Comparison of ENCODE assay signal across 37 mouse cellular contexts in genomic region chr2:118725511-118725910, GRCm38 (mm10). TPM values are rescaled to one million over a fixed set of nuclear protein-coding genes. Genes with fewer than 3 reads are reported as not detected.
DNase-seq lines count a peak whose midpoint lies in the region; ATAC-seq lines count a peak whose summit lies in the region.
"Had no signal": no experiment of that assay in that cellular context is flagged by ENCODE, and none has a peak within 500 bp of the region (broad histone marks: within the 10 kb centered on the region; RNA-seq: fewer than 3 reads in every experiment).

No protein-coding gene starts in this region.

- no peak overlapping the region for H3K4me2 ChIP-seq in kidney, embryonic 16.5 days (replicated peaks; ENCODE audit: low read depth, low read length)
- H3K4me2 ChIP-seq: heart, embryonic 13.5 days; limb, embryonic 12.5 days; liver, embryonic 12.5 days; midbrain, embryonic 15.5 days; neural tube, embryonic 15.5 days had no signal

- no peak overlapping the region for H3K4me3 ChIP-seq in kidney, embryonic 16.5 days (ENCODE audit: low read length)
- H3K4me3 ChIP-seq: erythroblast, embryonic 14.5 days; heart, embryonic 13.5 days; left cerebral cortex, adult 2 months; limb, embryonic 12.5 days; liver, embryonic 12.5 days; midbrain, embryonic 15.5 days; neural tube, embryonic 15.5 days had no signal

- no peak overlapping the region for H3K9ac ChIP-seq in kidney, embryonic 16.5 days (replicated peaks; ENCODE audit: low read length)
- H3K9ac ChIP-seq: forebrain, postnatal 0 days; heart, embryonic 13.5 days; limb, embryonic 12.5 days; liver, embryonic 12.5 days; liver, postnatal 0 days; midbrain, embryonic 15.5 days; neural tube, embryonic 15.5 days had no signal

- peaks cover 28% of the 10 kb centered on the region for H3K4me1 ChIP-seq in kidney, embryonic 16.5 days (ENCODE audit: insufficient read depth, low read length)

- no peak for ATAC-seq in kidney, embryonic 16.5 days (ENCODE audit: low FRiP score, low TSS enrichment)
- ATAC-seq: forebrain, postnatal 0 days; hindbrain, embryonic 16.5 days; liver, embryonic 12.5 days; liver, postnatal 0 days; midbrain, embryonic 15.5 days had no signal

- intact Hi-C loops in heart, postnatal 10 days (cut with DNase I): no loop called here

- H3K9me3 ChIP-seq in kidney, embryonic 16.5 days (ENCODE audit: low read length): no peaks in the 10 kb centered on the region
- H3K9me3 ChIP-seq: heart, embryonic 13.5 days; limb, embryonic 12.5 days; liver, embryonic 12.5 days; midbrain, embryonic 15.5 days; neural tube, embryonic 15.5 days had no signal

- H3K27me3 ChIP-seq in kidney, embryonic 16.5 days (ENCODE audit: insufficient read depth, low read length): no peaks in the 10 kb centered on the region
- H3K27me3 ChIP-seq: CH12.LX; midbrain, embryonic 15.5 days had no signal

- peak; percentile 67 for DNase-seq in kidney, adult 9 months
- DNase-seq in ovary, adult 18-20 months (ENCODE audit: low spot score): peak; percentile 50
- DNase-seq in ovary, postnatal 14 days (ENCODE audit: low spot score): no peak
- DNase-seq in adrenal gland, adult 8-10 months: peak; percentile 76
- peak; percentile 72 to 74 for DNase-seq in adrenal gland, postnatal 36 days
- no peak for DNase-seq in heart, postnatal 10 days
- DNase-seq: cerebellum, adult 11-12 months; cerebellum, adult 9-11 months; forebrain, postnatal 0 days; gastrocnemius, postnatal 10 days; heart, postnatal 14 days; liver, postnatal 0 days; lung, postnatal 36 days; thymus, postnatal 4 days had no signal

- H3K27ac ChIP-seq in kidney, embryonic 16.5 days (ENCODE audit: low read length): no peak overlapping the region
- H3K27ac ChIP-seq: heart, embryonic 13.5 days; kidney, postnatal 0 days; left cerebral cortex, adult 2 months; limb, embryonic 12.5 days; liver, embryonic 12.5 days; midbrain, embryonic 15.5 days; neural tube, embryonic 15.5 days had no signal

- 72% methylated on average over 4 of the region's 4 CpGs for WGBS in kidney, embryonic 16.5 days

- no peaks in the 10 kb centered on the region for H3K36me3 ChIP-seq in kidney, embryonic 16.5 days (ENCODE audit: insufficient read depth, low read length)
- H3K36me3 ChIP-seq: heart, embryonic 13.5 days; limb, embryonic 12.5 days; liver, embryonic 12.5 days; midbrain, embryonic 15.5 days; neural tube, embryonic 15.5 days had no signal

RNA-seq across cellular contexts. Expression of gene Plcb2, which starts 2.7 kb away (rescaled TPM):
- 1.4 and 1.7 TPM in 2 replicates for polyA plus RNA-seq in kidney, embryonic 16.5 days (2015; fragmentation: Nextera tagmentation; extraction: Ambion mirVana)
- total RNA-seq in adrenal gland, adult 8-10 months (2022): 1 to 10 TPM; 2.0 to 4.1 (median 3.0) TPM
- 1 to 10 TPM; 1.4 to 1.7 TPM for total RNA-seq in adrenal gland, postnatal 36 days (2021)
- total RNA-seq in heart, postnatal 10 days (2021): 1 to 10 TPM; 1.9 to 2.4 TPM
- polyA plus RNA-seq: C2C12 had no signal

RNA-seq across cellular contexts. Expression of gene Inafm2, which starts 20.0 kb away (rescaled TPM):
- 15.2 and 16.3 TPM in 2 replicates for polyA plus RNA-seq in kidney, embryonic 16.5 days (2015; fragmentation: Nextera tagmentation; extraction: Ambion mirVana)
- 10 to 100 TPM; 36.3 to 48.6 (median 39.9) TPM for total RNA-seq in adrenal gland, adult 8-10 months (2022)
- 10 to 100 TPM; 35.5 to 40.5 TPM for total RNA-seq in adrenal gland, postnatal 36 days (2021)
- total RNA-seq in heart, postnatal 10 days (2021): 10 to 100 TPM; 27.4 to 37.4 TPM

RNA-seq across cellular contexts. Expression of gene Ankrd63, which starts 21.7 kb away (rescaled TPM):
- 0.25 and 0.30 TPM in 2 replicates for polyA plus RNA-seq in kidney, embryonic 16.5 days (2015; fragmentation: Nextera tagmentation; extraction: Ambion mirVana)
- total RNA-seq in adrenal gland, adult 8-10 months (2022): under 1 TPM; 0.11 to 0.84 (median 0.36) TPM
- under 1 TPM; 0.10 to 0.30 TPM for total RNA-seq in adrenal gland, postnatal 36 days (2021)
- 1 to 10 TPM in 1 of 2 experiments, under 1 TPM in 1; 0.64 to 1.7 TPM for total RNA-seq in heart, postnatal 10 days (2021)
- total RNA-seq: CH12.LX, ES-E14 had no signal
- polyA plus RNA-seq: erythroblast, embryonic 14.5 days; forebrain, embryonic 11.5 days; hindbrain, embryonic 11.5 days; limb, embryonic 12.5 days; midbrain, embryonic 15.5 days; neural tube, embryonic 15.5 days; stomach, embryonic 14.5 days; thymus, postnatal 0 days had no signal

RNA-seq across cellular contexts. Expression of gene Ccdc9b, which starts 37.0 kb away (rescaled TPM):
- polyA plus RNA-seq in kidney, embryonic 16.5 days (2015; fragmentation: Nextera tagmentation; extraction: Ambion mirVana): 1.3 and 1.4 TPM in 2 replicates
- total RNA-seq in adrenal gland, adult 8-10 months (2022): 10 to 100 TPM in 2 of 4 experiments, 1 to 10 TPM in 2; 5.3 to 18.8 (median 11.2) TPM
- 1 to 10 TPM; 4.8 to 5.6 TPM for total RNA-seq in adrenal gland, postnatal 36 days (2021)
- 1 to 10 TPM; 8.4 to 9.9 TPM for total RNA-seq in heart, postnatal 10 days (2021)
- total RNA-seq: CH12.LX had no signal
- polyA plus RNA-seq: erythroblast, embryonic 14.5 days had no signal

RNA-seq across cellular contexts. Expression of gene Phgr1, which starts 47.1 kb away (rescaled TPM):
- polyA plus RNA-seq in kidney, embryonic 16.5 days (2015; fragmentation: Nextera tagmentation; extraction: Ambion mirVana): not detected in 2 replicates
- not detected for total RNA-seq in adrenal gland, adult 8-10 months (2022)
- not detected for total RNA-seq in adrenal gland, postnatal 36 days (2021)
- total RNA-seq in heart, postnatal 10 days (2021): not detected
- total RNA-seq: CH12.LX; common myeloid progenitor, adult 5-6 weeks; ES-E14; forebrain, postnatal 0 days; gastrocnemius, postnatal 10 days; heart, adult 8-10 months; heart, postnatal 14 days; layer of hippocampus, adult 18-20 months; layer of hippocampus, postnatal 14 days; left cerebral cortex, adult 2 months; left cerebral cortex, postnatal 25 days; megakaryocyte-erythroid progenitor cell, adult 5-6 weeks had no signal
- polyA plus RNA-seq: C2C12; erythroblast, embryonic 14.5 days; forebrain, embryonic 11.5 days; forebrain, postnatal 0 days; heart, embryonic 13.5 days; hindbrain, embryonic 11.5 days; hindbrain, embryonic 16.5 days; kidney, postnatal 0 days; limb, embryonic 12.5 days; liver, embryonic 12.5 days; liver, postnatal 0 days; midbrain, embryonic 15.5 days; neural tube, embryonic 15.5 days had no signal

Comparison
In these comparisons a context has a peak if more than half of its experiments do, and no peak if none do; other contexts are left out.
1. DNase-seq: peak in kidney, adult 9 months (single experiment), ovary, adult 18-20 months (single experiment), adrenal gland, adult 8-10 months (single experiment) and adrenal gland, postnatal 36 days (2 of 2); none in ovary, postnatal 14 days (single experiment) and heart, postnatal 10 days (0 of 2).